Mouse (Mus musculus) spleen, adult 2 months (tissue): ENCODE measurements around the gene Smap2.

Experiments used
- CTCF ChIP-seq: fragments of 200-500 bp; IDR thresholded peaks from 2 replicates; pipeline ENCODE4 v1.5.1; 2011; ENCODE audit warnings: mild to moderate bottlenecking, inconsistent platforms; ENCODE audit not compliant: insufficient read depth, insufficient read length, insufficient replicate concordance; ENCODE audit errors: extremely low read depth
- POLR2A ChIP-seq: fragments of 200-500 bp; IDR thresholded peaks from 2 replicates; pipeline ENCODE4 v1.6.1; 2011; ENCODE audit warnings: low read depth, low read length, inconsistent platforms

GRCm38 (mm10) chr4:121007006-121007405, 10.0 kb downstream of the Smap2 start:
- TF ChIP-seq CTCF (no peak), POLR2A (no peak)
